Mouse (Mus musculus) megakaryocyte, embryonic 14.5 days (primary cell): ENCODE results near the gene Cfap43. TPM values are rescaled to one million over a fixed set of nuclear protein-coding genes. Genes with fewer than 3 reads are reported as not detected.

ENCODE experiments used
- H3K27me3 ChIP-seq: replicated peaks from 2 replicates; pipeline ENCODE3; 2012; ENCODE audit warnings: inconsistent platforms
- H3K36me3 ChIP-seq: replicated peaks from 2 replicates; pipeline ENCODE3; 2012; ENCODE audit warnings: low read length, inconsistent platforms, mixed read lengths
- H3K4me1 ChIP-seq: 2 replicates; pipeline ENCODE4 v1.6.1; 2012; ENCODE audit warnings: inconsistent platforms
- H3K4me3 ChIP-seq: replicated peaks from 2 replicates; pipeline ENCODE3; 2012; ENCODE audit warnings: moderate library complexity, mild to moderate bottlenecking, inconsistent platforms
- H3K9me3 ChIP-seq: 2 replicates; pipeline ENCODE4 v1.6.1; 2012; ENCODE audit warnings: inconsistent platforms
- FLI1 ChIP-seq: IDR thresholded peaks from 2 replicates; pipeline ENCODE4 v1.6.1; 2012; ENCODE audit warnings: low read length, inconsistent platforms, mixed read lengths
- GATA1 ChIP-seq: IDR thresholded peaks from 3 replicates; pipeline ENCODE4 v1.6.1; 2012; ENCODE audit warnings: mixed read lengths, low read length, inconsistent platforms, borderline replicate concordance
- polyA plus RNA-seq: library from polyadenylated mRNA; stranded (reverse); fragments of >175 nt; gene quantifications from 2 replicates; pipeline ENCODE4 v1.2.3, GENCODE M21; 2012; ENCODE audit warnings: low replicate concordance; ENCODE audit not compliant: insufficient read depth

Cfap43 gene
- polyA plus RNA-seq, 1 experiment = not detected

- Histone ChIP-seq H3K27me3 (no peaks in the 10 kb centered on the region), H3K9me3 (no peaks in the 10 kb centered on the region), H3K4me3 (no peak overlapping the region), H3K36me3 (no peaks in the 10 kb centered on the region), H3K4me1 (peaks cover 71% of the 10 kb centered on the region)
- TF ChIP-seq GATA1 (no peak), FLI1 (no peak)
Observed at GRCm38 (mm10) chr19:47887417-47887816, 31.7 kb downstream of the Cfap43 start.

DNA sequence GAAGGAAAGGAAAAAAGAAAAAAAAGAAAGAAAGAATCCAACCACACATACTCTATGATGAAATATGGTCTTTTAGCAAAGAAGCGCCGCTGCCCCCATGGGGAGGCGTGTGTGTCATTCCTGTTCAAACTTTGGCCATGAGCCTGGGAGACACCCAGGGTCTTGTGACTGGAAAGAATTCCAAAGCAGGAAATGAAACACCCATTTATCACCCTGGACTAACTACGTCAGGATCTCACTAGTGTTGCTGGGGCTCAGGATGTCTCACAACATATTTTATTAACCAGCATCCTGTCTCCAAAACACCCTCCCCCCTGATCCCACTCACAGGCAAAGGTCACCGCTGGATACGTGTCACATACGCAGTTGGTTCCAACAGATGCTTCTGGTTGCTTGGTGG, 32.5 kb downstream of the Cfap43 start:
- no peaks in the 10 kb centered on the region for H3K27me3 ChIP-seq
- no peaks in the 10 kb centered on the region for H3K36me3 ChIP-seq
- TF ChIP-seq FLI1 (no peak), GATA1 (no peak)

DNA sequence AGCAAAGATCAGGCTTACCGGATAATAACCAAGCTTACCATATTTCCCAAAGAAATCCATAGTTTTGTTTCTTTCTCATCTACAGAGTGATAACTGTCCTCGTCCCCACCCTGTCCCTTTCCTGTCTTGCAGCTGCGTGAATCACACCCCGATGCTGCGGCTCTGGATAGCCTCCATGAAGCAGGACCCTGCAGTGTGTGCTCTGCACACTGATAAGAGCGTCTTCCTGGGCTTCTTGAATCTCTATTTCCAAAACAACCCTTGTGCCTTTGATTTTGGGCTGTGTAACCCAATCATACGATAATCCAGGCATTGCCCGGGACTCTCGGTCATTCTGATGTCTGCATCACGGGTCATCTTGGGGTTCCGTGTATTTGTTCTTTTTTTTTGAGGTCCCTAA, 33.2 kb downstream of the Cfap43 start:
- TF ChIP-seq GATA1 (no peak), FLI1 (no peak)
- Histone ChIP-seq H3K9me3 (no peaks in the 10 kb centered on the region), H3K27me3 (peaks cover 1% of the 10 kb centered on the region), H3K36me3 (no peaks in the 10 kb centered on the region), H3K4me1 (peaks cover 58% of the 10 kb centered on the region), H3K4me3 (no peak overlapping the region)

More for the DNA sequence above, 32.5 kb downstream of the Cfap43 start:
- H3K4me3 ChIP-seq = no peak overlapping the region
- H3K4me1 ChIP-seq = peaks cover 65% of the 10 kb centered on the region
- no peaks in the 10 kb centered on the region for H3K9me3 ChIP-seq

DNA sequence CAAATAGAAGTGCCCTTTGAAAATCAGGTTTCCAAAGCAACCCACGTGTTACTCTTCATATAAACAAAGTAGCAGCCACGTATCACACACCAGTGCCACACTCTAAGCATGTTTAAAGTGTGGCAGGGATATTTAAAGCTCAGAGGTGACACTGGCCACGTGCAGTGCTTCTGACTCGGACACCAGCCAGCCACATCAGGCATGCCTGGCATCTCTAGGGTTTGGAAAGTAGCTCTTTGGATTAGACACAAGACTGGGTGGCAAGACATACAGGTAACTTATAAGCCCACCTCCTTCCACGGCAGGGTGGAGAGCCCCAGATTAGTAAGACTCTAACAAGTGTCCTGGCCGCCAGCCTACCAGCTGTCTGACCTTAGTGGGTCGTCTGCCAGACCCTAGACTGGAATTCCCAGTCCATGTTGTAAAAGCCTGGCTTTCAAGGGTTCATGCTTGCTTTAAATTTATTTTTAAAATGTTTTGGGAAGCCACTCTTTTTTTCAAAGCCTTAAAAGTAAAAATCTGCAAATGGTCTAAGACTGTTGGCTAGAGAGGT, 33.8 kb downstream of the Cfap43 start:
- TF ChIP-seq FLI1 (no peak), GATA1 (no peak)
- Histone ChIP-seq H3K36me3 (no peaks in the 10 kb centered on the region), H3K4me1 (peaks cover 52% of the 10 kb centered on the region), H3K9me3 (no peaks in the 10 kb centered on the region), H3K27me3 (peaks cover 4% of the 10 kb centered on the region), H3K4me3 (no peak overlapping the region)

DNA sequence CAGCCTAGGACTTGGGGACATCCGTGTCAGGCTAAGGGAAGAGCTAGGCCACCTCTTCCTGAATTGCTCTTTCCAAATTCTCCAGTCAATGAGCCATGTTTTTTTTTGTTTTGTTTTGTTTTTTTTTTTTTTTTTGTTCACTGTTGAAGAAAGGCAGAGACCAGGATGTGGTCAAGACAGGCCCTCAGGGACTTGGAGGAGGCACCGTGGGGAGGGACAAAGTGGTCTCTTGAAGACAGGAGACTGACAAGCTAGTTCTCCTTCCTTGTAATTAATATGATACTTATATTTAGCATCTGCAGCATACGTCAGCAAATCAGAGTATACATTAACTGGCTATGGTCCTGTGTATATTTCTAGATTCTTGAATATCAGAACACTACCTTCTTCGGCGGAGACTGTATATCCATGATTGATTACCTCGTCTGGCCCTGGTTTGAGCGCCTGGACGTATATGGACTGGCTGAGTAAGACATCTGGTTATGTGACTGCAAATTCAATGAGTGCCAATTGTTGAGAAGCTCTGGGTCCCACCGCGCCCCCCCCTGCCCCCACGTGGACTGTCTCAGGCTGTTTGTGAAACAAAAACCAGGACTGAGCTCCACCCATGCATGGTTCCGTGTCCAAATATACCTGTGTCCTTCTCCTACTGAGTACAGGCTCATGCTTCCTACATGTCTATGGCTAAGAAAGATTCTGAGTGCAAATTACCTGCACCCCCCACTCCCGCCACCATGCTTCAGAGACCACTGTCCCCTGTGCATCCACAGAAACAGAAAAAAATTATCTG, 34.6 kb downstream of the Cfap43 start:
- TF ChIP-seq GATA1 = no peak
- TF ChIP-seq FLI1 = no peak
- Histone ChIP-seq H3K4me3 (no peak overlapping the region), H3K36me3 (no peaks in the 10 kb centered on the region), H3K9me3 (no peaks in the 10 kb centered on the region), H3K4me1 (peaks cover 46% of the 10 kb centered on the region), H3K27me3 (peaks cover 6% of the 10 kb centered on the region)

GRCm38 (mm10) chr19:47882882-47883254, 36.2 kb downstream of the Cfap43 start:
- H3K9me3 ChIP-seq = no peaks in the 10 kb centered on the region
- H3K27me3 ChIP-seq = peaks cover 13% of the 10 kb centered on the region
- TF ChIP-seq GATA1 (no peak), FLI1 (no peak)
- H3K36me3 ChIP-seq = no peaks in the 10 kb centered on the region
- H3K4me3 ChIP-seq = no peak overlapping the region
- H3K4me1 ChIP-seq = peaks cover 46% of the 10 kb centered on the region

DNA sequence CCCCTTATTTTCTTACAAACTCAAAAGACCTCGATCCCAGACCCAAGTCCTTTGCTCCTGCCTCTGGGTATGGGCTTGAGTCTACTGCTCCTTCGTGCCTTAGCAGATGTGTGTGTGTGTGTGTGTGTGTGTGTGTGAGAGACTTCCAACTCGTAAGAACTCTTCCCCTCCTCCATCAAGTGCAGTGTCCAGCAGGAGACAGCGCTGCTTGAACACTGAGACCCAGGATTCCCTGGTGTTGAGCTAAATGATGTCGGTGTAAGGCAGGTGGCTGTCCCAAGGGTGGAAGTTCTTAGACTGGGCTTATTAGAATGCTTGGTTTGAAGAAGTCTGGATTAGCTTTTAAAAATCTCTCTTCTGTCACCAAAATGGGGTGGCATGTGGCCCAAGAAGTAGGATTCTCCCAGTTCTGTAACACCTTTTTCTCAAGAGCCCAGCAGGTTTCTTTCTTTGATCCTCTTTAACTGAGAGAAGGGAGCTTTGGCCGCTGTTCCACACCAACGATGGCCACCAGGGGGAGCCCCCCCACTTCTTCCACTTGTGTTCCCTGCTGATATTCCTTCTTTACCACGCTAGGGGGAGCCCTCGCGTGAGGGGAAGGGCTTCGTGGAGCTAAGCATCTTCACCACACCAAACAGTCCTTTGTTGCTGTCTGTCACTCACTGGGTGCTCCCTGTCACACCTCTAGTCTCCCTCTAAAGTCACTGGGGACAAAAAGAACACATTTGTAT, 36.8 kb downstream of the Cfap43 start:
- H3K27me3 ChIP-seq = peaks cover 13% of the 10 kb centered on the region
- H3K4me1 ChIP-seq = peaks cover 41% of the 10 kb centered on the region
- H3K4me3 ChIP-seq = no peak overlapping the region
- TF ChIP-seq FLI1 = no peak
- TF ChIP-seq GATA1 = no peak
- H3K36me3 ChIP-seq = no peaks in the 10 kb centered on the region
- no peaks in the 10 kb centered on the region for H3K9me3 ChIP-seq

DNA sequence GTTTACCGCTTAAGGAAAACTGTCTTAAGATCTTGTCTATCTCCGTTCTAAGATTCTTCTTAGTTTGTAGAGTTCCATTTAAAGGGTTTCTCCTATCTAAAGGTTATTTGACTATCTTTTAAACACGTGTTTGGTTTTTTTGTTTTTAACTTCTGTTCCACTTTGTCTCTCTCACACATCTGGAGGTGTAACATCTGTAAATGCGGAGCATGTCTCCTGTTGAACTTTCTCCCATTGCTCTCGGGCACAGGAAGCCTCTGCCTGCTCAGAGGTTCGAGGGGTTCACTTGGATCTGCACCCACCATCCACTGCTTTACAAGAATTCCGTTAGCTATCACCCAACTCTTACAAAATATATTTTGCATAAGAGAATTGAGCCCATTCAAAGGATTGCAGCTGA, 37.5 kb downstream of the Cfap43 start:
- TF ChIP-seq FLI1 (no peak), GATA1 (no peak)

DNA sequence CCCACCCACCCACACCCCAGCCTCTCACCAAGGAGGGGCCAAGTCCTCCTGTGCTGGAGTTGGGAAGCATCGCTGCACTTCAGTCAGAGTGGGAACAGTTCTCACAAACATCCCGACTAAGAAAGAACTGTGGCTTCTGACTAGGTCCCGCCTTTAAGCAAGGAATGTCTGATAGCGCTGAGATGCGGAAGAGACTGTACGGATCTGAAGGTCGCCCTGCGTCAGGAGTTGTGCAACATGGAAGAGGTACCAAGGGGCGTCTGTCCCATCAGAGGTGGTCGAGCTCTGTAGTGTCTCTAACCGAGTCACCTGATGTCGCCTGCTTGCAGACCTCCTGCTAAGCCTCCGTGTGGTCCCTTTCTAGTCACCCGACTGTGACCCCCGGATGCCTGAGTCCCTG, 42.8 kb downstream of the Cfap43 start:
- Histone ChIP-seq H3K4me1 (no peaks in the 10 kb centered on the region), H3K4me3 (no peak overlapping the region), H3K36me3 (no peaks in the 10 kb centered on the region), H3K9me3 (no peaks in the 10 kb centered on the region), H3K27me3 (peaks cover 38% of the 10 kb centered on the region)
- no peak for TF ChIP-seq FLI1
- TF ChIP-seq GATA1 = no peak

More for the DNA sequence above, 37.5 kb downstream of the Cfap43 start:
- H3K36me3 ChIP-seq = no peaks in the 10 kb centered on the region
- H3K4me3 ChIP-seq = no peak overlapping the region
- H3K9me3 ChIP-seq = no peaks in the 10 kb centered on the region
- peaks cover 19% of the 10 kb centered on the region for H3K27me3 ChIP-seq
- H3K4me1 ChIP-seq = peaks cover 34% of the 10 kb centered on the region

DNA sequence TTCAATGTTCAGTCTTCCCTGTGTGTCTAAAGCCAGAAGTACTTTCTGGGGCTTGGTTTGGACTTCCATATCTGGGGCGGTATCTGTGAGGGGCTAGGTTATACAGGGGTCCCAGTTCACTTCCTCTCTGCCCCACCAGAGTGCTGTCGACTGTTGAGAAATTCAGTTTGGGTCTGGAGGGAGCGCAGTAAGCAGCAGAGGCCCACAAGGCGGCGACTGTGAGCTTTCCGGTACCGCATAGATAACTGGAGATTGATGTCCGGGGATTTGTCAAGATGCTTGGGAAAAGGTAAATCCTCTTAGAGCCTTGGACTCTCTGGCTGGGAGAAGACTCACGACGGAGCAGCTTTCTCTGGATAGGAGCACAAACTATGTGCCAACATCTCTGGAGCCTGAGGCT, 47.6 kb downstream of the Cfap43 start:
- Histone ChIP-seq H3K36me3 (no peaks in the 10 kb centered on the region), H3K4me1 (no peaks in the 10 kb centered on the region), H3K9me3 (no peaks in the 10 kb centered on the region), H3K4me3 (no peak overlapping the region), H3K27me3 (peaks cover 28% of the 10 kb centered on the region)
- no peak for TF ChIP-seq FLI1
- TF ChIP-seq GATA1 = no peak
